Mouse (Mus musculus) cortical plate, adult 2 months (tissue): Measurements from ENCODE around the gene Crabp2.

ENCODE experiments used
- CTCF ChIP-seq: fragments of 200-500 bp; IDR thresholded peaks from 2 replicates; pipeline ENCODE4 v1.5.1; 2011; ENCODE audit warnings: mild to moderate bottlenecking, control low read depth, low read length; ENCODE audit not compliant: insufficient read depth; ENCODE audit errors: extremely low read depth
- POLR2A ChIP-seq: fragments of 200-500 bp; IDR thresholded peaks from 2 replicates; pipeline ENCODE4 v1.6.1; 2011; ENCODE audit warnings: mild to moderate bottlenecking, low read length, control low read depth; ENCODE audit not compliant: insufficient read depth; ENCODE audit errors: extremely low read depth

- TF ChIP-seq CTCF = no peak
- no peak for TF ChIP-seq POLR2A
Observed at GRCm38 (mm10) chr3:87984094-87984493, 35.6 kb downstream of the Crabp2 start.
